In genomic region chr13:73091886-73092285, GRCm38 (mm10) we compare ENCODE assay signal across 21 mouse cellular contexts.
DNase-seq lines count a peak whose midpoint lies in the region; ATAC-seq and TF ChIP-seq lines count a peak whose summit lies in the region.
"Had no signal": no experiment of that assay in that cellular context is flagged by ENCODE, and none has a peak within 500 bp of the region (broad histone marks: within the 10 kb centered on the region; RNA-seq: fewer than 3 reads in every experiment).

No protein-coding gene starts in this region.

- H3K27ac ChIP-seq in embryonic facial prominence, embryonic 11.5 days (replicated peaks; ENCODE audit: low read depth, low read length) = no peak overlapping the region
- no peak overlapping the region for H3K27ac ChIP-seq in embryonic facial prominence, embryonic 10.5 days (replicated peaks)
- no peak overlapping the region for H3K27ac ChIP-seq in kidney, postnatal 0 days
- H3K27ac ChIP-seq: embryonic facial prominence, embryonic 15.5 days; forebrain, embryonic 12.5 days; heart, embryonic 13.5 days; intestine, embryonic 15.5 days; limb, embryonic 13.5 days; liver, embryonic 15.5 days; midbrain, embryonic 12.5 days had no signal

- no peaks in the 10 kb centered on the region for H3K27me3 ChIP-seq in embryonic facial prominence, embryonic 11.5 days (ENCODE audit: control insufficient read depth, insufficient read depth, low read length)
- 0 out of 2 replicates have a peak, but pooled peaks cover under 1% of the 10 kb centered on the region for H3K27me3 ChIP-seq in embryonic facial prominence, embryonic 10.5 days (replicated peaks; ENCODE audit: low read depth, poor library complexity, severe bottlenecking)
- no peaks in the 10 kb centered on the region for H3K27me3 ChIP-seq in kidney, postnatal 0 days (ENCODE audit: insufficient read depth, low read length)
- H3K27me3 ChIP-seq: CH12.LX; embryonic facial prominence, embryonic 15.5 days; intestine, embryonic 15.5 days; limb, embryonic 13.5 days; liver, embryonic 15.5 days had no signal

- peak; percentile 35 for DNase-seq in embryonic facial prominence, embryonic 11.5 days (ENCODE audit: low spot score)
- DNase-seq in embryonic facial prominence, embryonic 10.5 days (ENCODE audit: low spot score) = no peak
- peak; percentile 24 for DNase-seq in kidney, postnatal 0 days (ENCODE audit: low spot score)
- no peak for DNase-seq in kidney, postnatal 36 days
- DNase-seq in 416B (ENCODE audit: low read depth) = peak; percentile 1
- peak; percentile 3 for DNase-seq in brain, adult 2 months (ENCODE audit: low read depth, low spot score)
- DNase-seq in gastrocnemius, postnatal 36 days = no peak
- DNase-seq: cerebellum, adult 11 months; cerebellum, postnatal 36 days; gastrocnemius, postnatal 25 days; right cerebral cortex, adult 18-20 months; thymus, adult 2 months had no signal

- no peak overlapping the region for H3K4me2 ChIP-seq in embryonic facial prominence, embryonic 11.5 days (ENCODE audit: low read depth, low read length)
- H3K4me2 ChIP-seq in kidney, postnatal 0 days (ENCODE audit: low read length) = no peak overlapping the region
- H3K4me2 ChIP-seq: embryonic facial prominence, embryonic 15.5 days; forebrain, embryonic 12.5 days; heart, embryonic 13.5 days; intestine, embryonic 15.5 days; limb, embryonic 13.5 days; liver, embryonic 15.5 days; midbrain, embryonic 12.5 days had no signal

- H3K36me3 ChIP-seq in embryonic facial prominence, embryonic 11.5 days (replicated peaks; ENCODE audit: control insufficient read depth, insufficient read depth, low read depth, low read length) = no peaks in the 10 kb centered on the region
- H3K36me3 ChIP-seq in embryonic facial prominence, embryonic 10.5 days (replicated peaks) = no peaks in the 10 kb centered on the region
- no peaks in the 10 kb centered on the region for H3K36me3 ChIP-seq in kidney, postnatal 0 days (ENCODE audit: insufficient read depth, low read length)
- H3K36me3 ChIP-seq: embryonic facial prominence, embryonic 15.5 days; forebrain, embryonic 12.5 days; heart, embryonic 13.5 days; intestine, embryonic 15.5 days; limb, embryonic 13.5 days; liver, embryonic 15.5 days; midbrain, embryonic 12.5 days had no signal

- H3K4me1 ChIP-seq in embryonic facial prominence, embryonic 11.5 days (ENCODE audit: control insufficient read depth, insufficient read depth, low read length) = no peaks in the 10 kb centered on the region
- no peaks in the 10 kb centered on the region for H3K4me1 ChIP-seq in embryonic facial prominence, embryonic 10.5 days
- no peaks in the 10 kb centered on the region for H3K4me1 ChIP-seq in kidney, postnatal 0 days (replicated peaks; ENCODE audit: insufficient read depth, low read length)
- H3K4me1 ChIP-seq: embryonic facial prominence, embryonic 15.5 days; forebrain, embryonic 12.5 days; heart, embryonic 13.5 days; intestine, embryonic 15.5 days; limb, embryonic 13.5 days; liver, embryonic 15.5 days; midbrain, embryonic 12.5 days had no signal

- ATAC-seq in embryonic facial prominence, embryonic 11.5 days (replicated peaks; ENCODE audit: insufficient number of reproducible peaks, low FRiP score, low TSS enrichment, low read depth) = no peak
- ATAC-seq in kidney, postnatal 0 days (replicated peaks; ENCODE audit: low FRiP score, low read depth) = no peak
- ATAC-seq in megakaryocyte progenitor cell, adult 5-6 weeks (replicated peaks; ENCODE audit: poor library complexity) = no peak
- ATAC-seq: intestine, embryonic 15.5 days had no signal

- H3K9me3 ChIP-seq in embryonic facial prominence, embryonic 11.5 days (replicated peaks; ENCODE audit: control insufficient read depth, low read length) = no peaks in the 10 kb centered on the region
- no peaks in the 10 kb centered on the region for H3K9me3 ChIP-seq in embryonic facial prominence, embryonic 10.5 days
- H3K9me3 ChIP-seq in kidney, postnatal 0 days (replicated peaks; ENCODE audit: low read length) = no peaks in the 10 kb centered on the region
- H3K9me3 ChIP-seq: embryonic facial prominence, embryonic 15.5 days; forebrain, embryonic 12.5 days; heart, embryonic 13.5 days; intestine, embryonic 15.5 days; limb, embryonic 13.5 days; liver, embryonic 15.5 days; midbrain, embryonic 12.5 days had no signal

- 44% methylated on average over 3 of the region's 3 CpGs for WGBS in embryonic facial prominence, embryonic 11.5 days
- WGBS in embryonic facial prominence, embryonic 10.5 days = 53% methylated on average over 3 of the region's 3 CpGs
- 55% methylated on average over 3 of the region's 3 CpGs for WGBS in kidney, postnatal 0 days

- H3K9ac ChIP-seq in embryonic facial prominence, embryonic 11.5 days (replicated peaks; ENCODE audit: low read length) = no peak overlapping the region
- H3K9ac ChIP-seq in kidney, postnatal 0 days (ENCODE audit: low read depth, low read length) = no peak overlapping the region
- H3K9ac ChIP-seq: embryonic facial prominence, embryonic 15.5 days; forebrain, embryonic 12.5 days; heart, embryonic 13.5 days; intestine, embryonic 15.5 days; limb, embryonic 13.5 days; liver, embryonic 15.5 days; midbrain, embryonic 12.5 days had no signal

- intact Hi-C loops in gastrocnemius, postnatal 36 days (cut with DNase I) = no loop called here

- peak; percentile 49; the same call in 1 of the 2 replicates for TF ChIP-seq CTCF in kidney, postnatal 0 days (IDR thresholded peaks at IDR 0.05; ENCODE audit: low read depth)

- H3K4me3 ChIP-seq in embryonic facial prominence, embryonic 11.5 days (ENCODE audit: low read depth, low read length) = no peak overlapping the region
- no peak overlapping the region for H3K4me3 ChIP-seq in embryonic facial prominence, embryonic 10.5 days
- no peak overlapping the region for H3K4me3 ChIP-seq in kidney, postnatal 0 days (replicated peaks; ENCODE audit: low read depth, low read length)
- H3K4me3 ChIP-seq: embryonic facial prominence, embryonic 15.5 days; forebrain, embryonic 12.5 days; heart, embryonic 13.5 days; intestine, embryonic 15.5 days; limb, embryonic 13.5 days; liver, embryonic 15.5 days; midbrain, embryonic 12.5 days had no signal

Comparison
In these comparisons a context has a peak if more than half of its experiments do, and no peak if none do; other contexts are left out.
1. DNase-seq: peak in embryonic facial prominence, embryonic 11.5 days (single experiment), kidney, postnatal 0 days (single experiment), 416B (single experiment) and brain, adult 2 months (single experiment); none in embryonic facial prominence, embryonic 10.5 days (single experiment), kidney, postnatal 36 days (0 of 2) and gastrocnemius, postnatal 36 days (0 of 2).